Mouse (Mus musculus) neural tube, embryonic 10.5 days (tissue): Measurements from ENCODE around the gene Grip1.

Experiments
- DNase-seq: peaks from one replicate; pipeline ENCODE4 v3.0.0-alpha.2; 2017; ENCODE audit warnings: low spot score; ENCODE audit errors: extremely low spot score

The Grip1 gene

DNA sequence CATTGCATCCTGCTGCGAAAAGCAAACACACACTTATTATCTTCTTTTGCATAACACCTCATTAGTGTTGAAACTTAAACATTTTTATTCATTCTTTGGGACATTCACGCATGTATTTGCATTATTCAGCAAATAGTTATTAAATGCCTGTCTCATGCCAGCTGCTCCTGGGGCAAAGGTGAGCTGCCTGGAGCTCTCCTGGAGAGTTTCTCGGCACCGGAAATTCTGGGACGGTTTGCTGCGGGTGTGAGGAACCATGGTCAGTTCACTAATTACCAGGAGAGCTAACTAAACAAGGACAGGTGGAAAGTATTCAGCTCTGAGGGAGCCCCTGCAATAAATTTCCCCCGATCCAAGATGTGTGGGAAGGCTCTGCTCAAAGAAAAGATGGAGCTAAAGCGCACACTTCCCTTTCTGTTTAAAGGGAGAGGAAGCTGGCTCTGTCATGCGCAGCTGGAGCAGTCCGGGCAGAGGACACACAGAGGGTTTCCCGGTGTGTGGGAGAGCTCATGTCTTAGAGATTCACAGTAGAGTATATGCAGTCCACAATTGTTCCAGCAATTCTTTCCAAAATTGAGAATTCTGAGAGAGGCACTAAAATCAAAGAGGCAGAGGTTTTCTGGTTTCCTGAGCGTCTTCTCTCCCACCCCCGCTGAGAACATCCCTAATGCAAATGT, 675.1 kb downstream of the Grip1 start:
- DNase-seq, result no peak

- peak; percentile 42 for DNase-seq
Measured at GRCm38 (mm10) chr10:120130621-120131020, 677.0 kb downstream of the Grip1 start.

- no peak for DNase-seq
Measured at GRCm38 (mm10) chr10:120133697-120134096, 680.1 kb downstream of the Grip1 start.

- DNase-seq, result no peak
Measured at GRCm38 (mm10) chr10:120136020-120136562, 682.5 kb downstream of the Grip1 start.
